Mouse (Mus musculus): ENCODE measurements at regions not wholly inside any gene's neighbourhood (a gene's known extent, or its start where the extent isn't known, plus 50 kb on each side); places are given as distances from the start of the nearest gene placed in this dataset.

DNA sequence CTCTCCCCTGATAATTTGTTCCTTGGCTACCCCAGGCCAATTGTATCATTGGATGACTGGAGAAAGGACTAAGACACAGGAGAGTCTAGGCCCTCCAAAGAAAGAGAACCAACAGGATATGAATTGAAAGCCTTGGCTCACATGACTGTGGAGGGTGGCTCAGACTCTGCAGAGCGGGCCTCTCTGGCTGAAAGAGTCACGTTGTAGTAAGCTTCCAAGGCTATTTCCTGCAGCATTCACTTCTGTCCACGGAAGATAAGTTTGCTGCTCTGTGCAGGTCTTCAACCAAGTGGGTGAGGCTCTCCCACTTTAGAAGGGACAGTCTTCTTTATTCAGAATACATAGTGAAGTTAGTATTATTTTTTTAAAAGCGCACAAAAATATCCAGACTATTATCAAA is 332.1 kb upstream of the Nfe2l3 start:
- no peak for DNase-seq (ENCODE audit: low read depth, low spot score)

- DNase-seq (ENCODE audit: low read depth, low spot score): no peak
Observed at GRCm38 (mm10) chr6:51103236-51103635, 329.2 kb upstream of the Nfe2l3 start.

GRCm38 (mm10) chr6:51104336-51104735 is 328.1 kb upstream of the Nfe2l3 start:
- DNase-seq (ENCODE audit: low read depth, low spot score): no peak

GRCm38 (mm10) chr6:51108336-51108956 is 324.0 kb upstream of the Nfe2l3 start:
- DNase-seq (ENCODE audit: low read depth, low spot score): peak; percentile 25

GRCm38 (mm10) chr6:51110596-51110995 is 321.9 kb upstream of the Nfe2l3 start:
- no peak for DNase-seq (ENCODE audit: low read depth, low spot score)

DNA sequence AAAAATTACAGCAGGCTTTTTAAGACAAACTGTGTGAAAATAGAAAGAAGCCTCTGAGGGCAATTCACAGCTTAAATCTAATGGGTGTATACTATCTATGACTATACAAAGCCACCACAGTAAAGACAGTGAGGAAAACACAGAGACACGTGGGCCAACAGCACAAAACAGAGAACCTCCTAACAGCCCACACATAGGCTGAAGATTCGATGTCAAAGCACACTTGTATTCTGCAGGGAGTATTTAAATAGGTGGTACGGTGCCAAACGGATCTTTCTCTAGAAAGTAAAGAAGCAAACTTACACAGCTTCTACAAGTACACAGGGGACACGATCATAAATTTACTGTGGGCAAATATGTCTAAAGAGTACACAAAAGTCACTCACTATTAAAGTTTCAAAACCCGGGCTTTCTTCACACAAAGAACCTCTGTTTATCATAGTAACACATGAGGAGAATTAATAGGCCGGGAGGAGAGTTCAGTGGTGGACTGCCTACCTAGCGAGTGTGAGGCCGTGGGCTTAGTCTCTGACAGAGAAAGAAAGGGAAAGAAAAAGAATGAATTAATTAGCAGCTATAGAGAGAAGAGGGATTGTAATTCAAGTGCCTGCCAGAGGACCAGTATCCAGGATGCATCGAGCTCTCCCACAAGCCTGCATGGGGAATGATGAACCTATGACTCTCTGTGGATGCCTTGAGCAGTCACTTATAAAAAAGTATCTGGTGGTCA is 317.7 kb upstream of the Nfe2l3 start:
- no peak for DNase-seq (ENCODE audit: low read depth, low spot score)

GRCm38 (mm10) chr6:51118833-51119535 is 313.5 kb upstream of the Nfe2l3 start:
- DNase-seq (ENCODE audit: low read depth, low spot score): peak; percentile 35

DNA sequence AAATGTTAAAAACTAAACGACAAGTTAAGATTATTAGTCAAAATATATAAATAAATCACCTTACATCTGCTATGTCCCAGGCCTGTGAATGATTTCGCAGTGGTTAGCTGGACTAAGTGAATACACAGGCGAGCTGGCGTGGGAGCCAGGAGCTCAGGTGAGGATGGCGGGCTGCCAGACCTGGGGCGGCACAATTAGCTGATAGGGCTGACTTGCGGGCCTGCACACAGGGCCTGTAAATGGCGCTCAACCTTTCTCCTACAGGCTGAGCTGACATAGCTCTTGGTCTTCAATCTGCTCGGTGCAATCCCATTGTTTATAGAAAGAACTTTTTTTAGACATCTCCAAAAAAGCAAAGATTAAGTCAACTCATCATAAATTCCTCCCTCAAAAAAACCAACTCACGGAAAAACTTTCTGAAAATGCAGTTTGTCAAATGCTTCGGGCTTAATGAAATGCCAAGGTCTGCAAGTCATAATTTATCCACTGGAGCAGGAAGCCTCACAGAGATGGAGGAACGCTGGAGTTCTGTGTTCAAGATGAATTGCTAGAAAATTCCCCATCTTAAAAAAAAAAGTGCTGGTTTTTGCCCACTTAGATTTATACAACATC is 312.7 kb upstream of the Nfe2l3 start:
- DNase-seq (ENCODE audit: low read depth, low spot score): peak; percentile 67

DNA sequence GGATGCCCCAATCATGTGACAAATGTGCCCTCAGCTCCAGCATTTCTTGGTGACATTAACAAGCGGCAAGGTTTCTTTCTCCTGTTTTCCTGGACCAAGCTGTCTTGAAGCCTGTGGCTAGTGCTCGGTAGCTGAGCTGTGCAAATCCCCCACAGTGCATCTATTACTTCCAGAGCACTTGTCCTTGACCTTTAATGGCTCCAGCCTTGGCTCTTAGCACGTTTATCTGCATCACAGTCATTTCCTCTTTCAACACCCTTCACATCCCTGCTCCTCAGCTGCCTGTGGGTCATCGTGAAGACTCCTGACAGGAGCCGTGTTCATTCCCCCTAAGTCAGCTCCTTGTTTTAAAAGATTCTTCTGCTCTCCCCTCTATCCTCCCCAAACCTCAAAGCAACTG is 309.5 kb upstream of the Nfe2l3 start:
- DNase-seq (ENCODE audit: low read depth, low spot score): no peak

DNA sequence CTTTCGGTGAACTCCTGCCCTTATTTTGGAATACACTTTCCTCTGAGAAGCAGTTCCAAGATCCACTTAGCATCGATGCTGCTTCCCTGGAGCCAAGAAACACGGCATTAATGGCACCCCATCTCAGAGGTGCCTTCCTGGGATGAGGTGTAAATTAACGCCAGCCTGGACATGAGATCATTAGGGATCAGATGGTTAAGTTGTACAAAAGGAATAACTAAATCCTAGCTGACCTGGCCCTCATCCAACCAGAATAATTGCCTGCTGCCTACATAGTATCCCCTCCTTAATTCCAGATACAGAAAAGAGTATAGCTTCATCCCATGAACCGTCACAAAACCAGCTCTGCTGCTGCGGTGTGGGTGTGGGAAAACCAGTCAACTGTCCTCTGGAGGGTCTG is 304.6 kb upstream of the Nfe2l3 start:
- DNase-seq (ENCODE audit: low read depth, low spot score): no peak

DNA sequence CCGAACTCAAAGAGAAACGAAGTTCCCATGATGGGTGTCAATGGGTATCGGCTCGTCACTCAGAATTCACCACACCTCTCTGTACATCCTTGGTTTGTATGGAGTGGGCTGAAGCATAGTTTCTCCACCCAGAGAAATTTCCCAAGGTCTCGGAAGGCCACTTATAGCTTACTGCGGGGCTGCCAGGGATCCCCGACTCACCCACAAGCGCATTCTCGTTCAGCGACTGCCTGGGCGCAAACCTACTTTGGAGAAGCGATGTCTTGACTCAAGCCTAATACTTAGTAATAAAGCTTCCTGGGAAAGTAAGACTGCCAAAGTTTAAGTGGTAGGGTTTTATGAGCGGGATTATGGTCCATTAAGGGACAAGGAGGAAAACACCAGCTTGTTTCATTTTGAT is 303.4 kb upstream of the Nfe2l3 start:
- no peak for DNase-seq (ENCODE audit: low read depth, low spot score)

DNA sequence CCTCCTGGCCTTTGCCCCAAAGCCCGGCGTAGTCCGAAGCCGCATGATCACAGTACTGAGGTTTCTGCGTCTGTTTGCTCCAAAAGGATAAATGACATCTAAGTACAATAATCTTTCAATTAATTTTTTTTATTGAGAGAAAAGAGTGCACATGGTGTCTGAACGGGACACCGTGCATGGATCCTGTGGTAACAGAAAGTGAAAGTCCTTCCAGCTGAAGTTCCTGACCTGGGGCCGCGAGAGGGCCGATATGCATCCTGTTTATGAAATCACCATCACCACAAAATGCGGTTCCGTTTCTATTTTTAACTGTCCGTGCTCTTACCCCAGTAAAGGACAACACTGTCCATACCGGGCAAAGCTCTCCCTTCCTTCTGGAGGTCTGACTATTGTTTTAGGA is 302.9 kb upstream of the Nfe2l3 start:
- no peak for DNase-seq (ENCODE audit: low read depth, low spot score)

DNA sequence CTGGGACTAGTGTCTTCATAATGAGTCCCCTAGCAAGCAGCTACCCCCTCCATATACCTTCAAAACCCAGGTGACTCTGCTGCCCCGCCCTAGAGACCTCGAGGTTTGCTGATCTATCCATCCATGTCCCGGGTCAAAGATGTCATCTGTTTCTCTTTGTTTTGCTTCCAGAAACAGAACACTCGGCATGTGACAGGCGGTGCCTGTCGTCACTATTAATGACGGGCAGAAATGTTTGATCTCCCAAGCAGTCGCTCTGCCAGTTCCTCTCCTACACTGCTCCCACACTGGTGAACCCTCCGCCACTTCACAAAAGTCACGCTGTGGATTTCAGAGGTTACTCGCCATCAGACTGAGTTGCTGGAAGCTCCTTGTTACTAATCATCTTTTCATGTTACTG is 287.7 kb upstream of the Nfe2l3 start:
- no peak for DNase-seq (ENCODE audit: low read depth, low spot score)

DNA sequence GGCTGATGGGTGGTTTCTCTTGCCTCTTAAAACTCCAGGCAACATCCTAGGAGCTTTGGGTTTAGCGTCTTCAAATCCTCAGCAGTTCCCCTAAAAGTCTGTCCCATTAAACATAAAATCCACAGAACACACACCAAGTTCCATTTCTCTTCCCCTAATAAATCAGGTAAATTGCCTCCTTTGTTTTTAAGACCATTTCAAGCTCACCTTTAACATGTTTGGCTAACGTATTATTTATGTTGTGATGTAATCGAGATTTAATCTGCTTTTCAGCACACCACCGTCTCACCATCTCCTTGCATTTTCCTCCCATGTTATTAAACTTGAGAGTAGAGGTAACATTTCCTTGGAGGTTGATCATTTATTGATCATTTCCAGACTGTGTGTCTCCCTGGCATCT is 286.6 kb upstream of the Nfe2l3 start:
- DNase-seq (ENCODE audit: low read depth, low spot score): peak; percentile 56

GRCm38 (mm10) chr6:51148821-51149220 is 283.6 kb upstream of the Nfe2l3 start:
- DNase-seq (ENCODE audit: low read depth, low spot score): no peak

DNA sequence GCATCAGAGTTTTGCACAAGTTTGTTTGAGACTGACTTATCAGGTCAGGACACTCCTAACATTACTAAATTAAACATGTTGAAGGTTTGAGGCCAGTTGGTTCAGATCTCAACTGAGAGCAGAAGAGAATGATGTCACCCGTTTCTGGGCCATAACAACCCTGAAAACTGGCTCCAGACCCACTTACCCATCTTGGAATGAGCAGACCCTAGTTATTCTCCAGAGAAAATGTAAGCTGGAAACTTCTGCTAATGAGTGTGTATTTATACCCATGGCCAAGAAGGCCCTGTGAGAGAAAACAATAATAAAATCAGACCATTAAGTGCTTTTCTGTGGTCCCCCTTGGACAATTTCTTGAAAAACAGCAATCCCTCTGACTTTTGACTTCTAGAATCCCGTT is 282.4 kb upstream of the Nfe2l3 start:
- no peak for DNase-seq (ENCODE audit: low read depth, low spot score)

DNA sequence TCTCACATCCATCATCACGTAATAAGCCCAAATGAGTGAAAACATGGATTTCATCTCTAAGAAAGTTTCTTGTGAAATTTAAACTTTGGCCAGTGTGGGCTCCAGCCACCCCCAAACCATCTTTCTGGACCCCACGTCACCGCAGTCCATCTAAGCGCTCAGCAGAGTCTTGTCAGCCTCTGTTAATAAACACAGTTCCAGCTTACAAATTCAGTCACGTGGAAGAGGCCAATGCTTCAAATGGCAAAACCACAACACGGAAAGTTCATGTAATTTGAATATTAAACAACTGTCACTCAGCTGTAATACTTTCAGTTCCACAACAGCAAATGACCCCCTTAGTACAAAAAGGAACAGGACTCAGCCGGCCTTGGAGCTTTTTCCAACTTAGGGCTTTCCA is 282.0 kb upstream of the Nfe2l3 start:
- DNase-seq (ENCODE audit: low read depth, low spot score): no peak

DNA sequence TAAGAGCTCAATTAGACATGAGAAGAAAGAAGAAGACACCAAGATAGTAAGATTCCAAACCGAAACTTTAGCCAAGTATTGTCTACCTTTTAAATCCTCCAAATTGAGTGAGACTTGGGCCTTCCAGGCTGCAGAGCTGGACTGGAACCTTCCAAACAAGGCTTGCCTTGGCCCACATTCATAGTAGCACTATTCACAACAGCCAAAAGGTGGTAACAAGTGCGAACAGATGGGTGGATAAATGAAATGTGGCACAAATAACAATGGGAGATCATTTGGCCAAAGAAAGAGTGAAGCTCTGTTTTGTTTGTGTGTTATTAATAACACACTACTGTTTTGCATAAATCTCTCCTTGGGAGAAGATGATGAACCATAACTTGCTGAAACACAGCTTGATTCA is 281.6 kb upstream of the Nfe2l3 start:
- DNase-seq (ENCODE audit: low read depth, low spot score): no peak

- no peak for DNase-seq (ENCODE audit: low read depth, low spot score)
Observed at GRCm38 (mm10) chr6:51156836-51157370, 275.6 kb upstream of the Nfe2l3 start.

- no peak for DNase-seq (ENCODE audit: low read depth, low spot score)
Observed at GRCm38 (mm10) chr6:51161149-51161548, 271.3 kb upstream of the Nfe2l3 start.

GRCm38 (mm10) chr6:51162208-51163082 is 270.0 kb upstream of the Nfe2l3 start:
- no peak for DNase-seq (ENCODE audit: low read depth, low spot score)

Data from forelimb bud, embryonic 11.5 days (tissue).